Mouse (Mus musculus) WW6 (cell line): ENCODE results near the gene AK157302.
A peak's percentile ranks its signal among the peaks of the same experiment; 100 is the strongest.
"Not testable (repeated sequence)": the region's sequence is repeated elsewhere in the genome, so short reads cannot be mapped to it uniquely, and the experiment has no call there.

Experiments used
- DNase-seq: peaks from one replicate; pipeline ENCODE4 v3.0.0-alpha.2; 2013; ENCODE audit warnings: low read depth, low spot score

AK157302 gene

GRCm38 (mm10) chr13:21495080-21495479 lies at the start of gene AK157302:
TSS of gene AK157302 (plus strand) at chr13:21495223.
- DNase-seq: no peak

DNA sequence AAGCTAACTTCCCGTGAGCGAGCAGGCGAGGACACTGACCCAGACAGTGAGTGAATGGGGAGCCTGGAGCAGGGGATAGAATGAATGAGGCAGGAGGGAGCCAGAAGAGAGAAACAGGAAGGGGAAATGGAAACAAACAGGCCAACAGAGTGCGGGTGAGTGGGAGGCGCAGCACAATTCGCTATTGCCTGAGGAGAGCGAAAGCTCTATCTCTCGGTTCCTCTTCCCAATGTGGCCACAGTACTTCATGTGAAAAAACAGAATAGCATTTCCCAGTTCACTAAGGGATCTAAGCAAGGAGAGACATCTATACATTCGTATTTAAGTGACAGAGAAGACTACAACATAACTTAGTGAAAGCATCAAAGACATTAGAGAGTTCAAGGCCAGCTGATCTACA lies 48.2 kb upstream of the AK157302 start:
- DNase-seq: no peak

GRCm38 (mm10) chr13:21447856-21448614 lies 47.0 kb upstream of the AK157302 start:
- DNase-seq: no peak

DNA sequence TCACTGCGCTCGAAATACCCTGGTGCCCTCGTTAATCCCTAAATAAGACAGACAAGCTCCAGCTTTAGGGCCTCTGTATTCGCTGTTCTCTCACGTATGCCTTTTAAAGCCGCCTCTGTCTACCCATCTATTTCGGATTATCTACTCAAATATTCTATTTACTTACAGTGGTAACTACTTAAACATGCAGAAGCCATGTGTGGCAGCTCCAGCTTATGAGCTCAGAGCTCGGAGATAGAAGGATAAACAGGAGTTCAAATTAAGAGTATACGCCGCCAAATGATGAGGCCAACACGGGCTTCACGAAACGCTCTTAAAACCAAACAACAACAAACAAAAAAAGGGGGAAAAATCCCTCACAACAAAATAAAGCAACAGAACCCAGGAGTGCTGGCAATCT lies 42.0 kb upstream of the AK157302 start:
- DNase-seq: no peak

GRCm38 (mm10) chr13:21453449-21453848 lies 41.6 kb upstream of the AK157302 start, which contains the start of gene Zscan26:
TSS of gene Zscan26 (minus strand) at chr13:21453730.
- peak; percentile 52 for DNase-seq

GRCm38 (mm10) chr13:21454133-21454532 lies 40.9 kb upstream of the AK157302 start:
- no peak for DNase-seq

DNA sequence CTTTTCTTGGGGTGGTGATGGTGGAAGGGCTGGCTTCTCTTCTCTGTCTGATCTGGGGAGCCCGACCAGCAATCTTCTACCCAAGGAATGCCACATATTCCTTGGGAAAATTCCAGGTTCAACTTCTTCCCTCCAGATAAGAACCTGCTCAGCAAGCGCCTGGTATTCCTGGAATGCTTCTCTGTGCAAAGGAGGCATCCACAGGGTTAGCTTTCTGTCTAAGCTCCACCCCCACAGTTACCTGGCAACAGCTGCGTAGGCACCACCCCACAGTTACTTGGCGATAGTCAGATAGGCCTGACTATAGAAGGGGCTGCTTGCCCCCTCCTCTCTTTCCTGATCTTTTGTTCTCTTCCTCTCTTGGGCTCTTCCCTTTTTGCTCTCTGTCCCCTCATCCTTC lies 38.7 kb upstream of the AK157302 start:
- DNase-seq: peak; percentile 42

GRCm38 (mm10) chr13:21462516-21462915 lies 32.5 kb upstream of the AK157302 start:
- DNase-seq: not testable (repeated sequence)

DNA sequence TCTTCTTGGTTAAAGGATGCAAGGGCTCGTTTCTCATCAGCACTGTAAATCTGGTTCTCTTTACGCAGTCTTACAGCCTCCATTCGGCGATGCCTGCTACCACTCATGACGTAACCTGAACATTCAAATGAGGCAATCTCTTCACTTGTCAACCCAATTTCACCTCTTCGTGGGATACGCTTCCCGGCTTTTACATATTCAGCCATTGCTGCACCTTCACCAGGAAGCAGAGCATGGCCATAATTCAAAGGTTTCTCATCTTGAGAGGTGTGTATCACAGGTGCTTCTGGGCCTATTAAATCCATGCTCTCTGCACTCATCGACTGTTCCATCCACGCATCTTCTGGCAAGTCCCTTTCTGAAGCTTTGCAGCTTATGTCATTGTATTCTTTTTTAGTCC lies 27.7 kb upstream of the AK157302 start:
- DNase-seq: no peak

GRCm38 (mm10) chr13:21468061-21469019 lies 26.7 kb upstream of the AK157302 start, which contains the start of gene Nkapl:
TSS of gene Nkapl (minus strand) at chr13:21468509.
- DNase-seq: peak; percentile 71

GRCm38 (mm10) chr13:21469097-21469496 lies 25.9 kb upstream of the AK157302 start:
- no peak for DNase-seq

DNA sequence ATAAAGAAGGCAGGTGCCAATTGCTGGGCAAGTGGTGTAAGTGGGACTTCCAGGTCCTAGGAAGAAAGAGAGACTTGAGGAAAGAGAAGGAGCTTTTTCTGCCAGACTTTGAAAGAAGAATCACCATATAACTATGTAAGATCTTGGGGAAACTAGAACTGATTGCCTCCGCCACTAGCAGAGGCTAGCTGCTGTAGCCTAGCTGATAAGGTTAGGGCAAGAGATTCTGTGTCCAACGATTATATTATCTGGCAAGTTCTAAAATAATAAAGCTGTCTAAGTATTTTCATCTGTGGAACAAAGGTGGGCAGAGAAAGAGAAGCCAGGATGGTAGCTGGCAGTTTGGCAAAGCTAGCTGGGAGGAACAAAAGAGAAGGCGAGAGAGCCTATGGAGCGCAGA lies 22.6 kb upstream of the AK157302 start:
- no peak for DNase-seq

GRCm38 (mm10) chr13:21478759-21479670 lies 16.0 kb upstream of the AK157302 start, which contains the start of the genes Zkscan4 and Gm10065:
TSS of gene Zkscan4 (plus strand) at chr13:21478907.
TSS of gene Gm10065 (minus strand) at chr13:21479441.
- DNase-seq: not testable (repeated sequence)

DNA sequence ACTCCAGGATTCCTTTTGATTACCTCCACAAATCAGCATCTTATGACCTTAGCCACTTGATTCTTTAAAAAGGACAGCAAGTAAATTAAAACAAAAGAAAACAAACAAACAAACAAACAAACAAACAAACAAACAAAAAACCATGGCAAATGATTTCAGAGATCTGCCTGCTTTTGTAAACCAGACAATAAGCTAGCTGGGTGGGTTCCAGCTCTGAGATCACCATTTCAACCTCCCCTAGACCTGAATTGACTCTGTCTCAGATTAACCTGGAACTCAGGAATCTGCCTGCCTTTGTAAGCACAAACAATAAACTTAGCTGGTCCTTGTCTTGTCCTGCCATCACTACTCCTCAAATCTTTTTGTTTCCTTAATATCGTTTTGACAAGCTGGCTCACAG lies 8.1 kb upstream of the AK157302 start:
- DNase-seq: no peak

DNA sequence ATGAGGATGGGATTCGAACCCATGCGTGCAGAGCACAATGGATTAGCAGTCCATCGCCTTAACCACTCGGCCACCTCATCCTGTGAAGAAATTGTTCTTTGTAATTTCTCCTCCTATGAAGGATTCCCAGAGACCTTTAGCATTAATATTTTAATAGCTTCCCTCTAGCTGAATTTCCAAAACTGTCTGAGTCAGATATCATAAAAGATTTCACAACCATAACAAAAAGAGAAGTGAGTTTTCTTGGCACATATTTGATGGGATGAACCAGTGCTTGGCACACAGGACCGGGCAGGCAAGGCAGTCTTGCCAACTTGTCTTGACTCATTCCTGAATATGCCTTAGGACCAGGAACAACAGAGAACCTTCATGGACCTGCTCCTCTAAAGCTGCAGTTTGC lies 2.2 kb upstream of the AK157302 start:
- no peak for DNase-seq

DNA sequence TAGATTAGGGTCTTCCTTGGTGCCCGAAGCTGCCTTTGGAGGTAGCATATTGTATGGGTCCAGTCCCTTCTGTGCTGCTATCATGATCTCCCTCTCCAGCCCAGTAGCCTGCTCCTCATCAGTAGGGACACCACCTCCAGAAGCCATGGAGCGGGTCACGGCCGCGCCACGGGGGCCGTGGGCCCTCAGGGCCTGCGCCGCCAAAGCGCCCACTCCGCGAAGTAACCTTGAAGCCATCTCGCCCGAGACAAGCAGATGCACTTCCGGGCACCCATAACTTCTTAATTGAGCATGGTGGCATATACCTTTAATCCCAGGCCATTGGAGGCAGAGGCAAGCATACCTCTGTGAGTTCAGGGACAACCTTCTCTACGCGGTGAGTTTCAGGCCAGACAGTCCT lies 6.2 kb downstream of the AK157302 start, which contains the start of gene Gm11273:
Gene Gm11273, minus strand, starts transcription at position 237 of the 400 bp plus-strand sequence.
- DNase-seq: not testable (repeated sequence)

GRCm38 (mm10) chr13:21502296-21502695 lies 7.3 kb downstream of the AK157302 start:
- DNase-seq: no peak

DNA sequence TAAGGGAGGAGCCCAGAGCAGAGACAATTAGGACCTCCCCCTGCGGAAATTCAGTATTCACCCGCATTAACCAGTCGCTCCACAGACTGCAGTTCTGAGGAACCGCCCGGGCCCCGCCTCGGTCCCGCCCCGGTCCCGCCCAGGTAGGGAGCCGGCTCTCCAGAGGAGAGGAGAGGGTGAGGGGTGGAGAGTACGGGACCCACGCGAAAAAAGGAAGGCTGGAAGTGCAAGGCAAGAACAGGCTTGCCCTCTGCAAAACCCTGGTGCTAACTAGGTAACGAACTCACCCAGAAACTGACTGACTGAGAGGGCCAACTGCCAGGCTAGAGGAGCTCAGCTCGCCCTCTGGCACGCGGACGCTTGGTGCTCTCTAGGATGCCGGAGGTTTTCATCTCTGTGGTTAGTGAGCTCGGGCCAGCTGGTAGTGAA lies 11.2 kb downstream of the AK157302 start:
- peak; percentile 82 for DNase-seq

- DNase-seq: no peak
Observed at GRCm38 (mm10) chr13:21530136-21530535, 35.1 kb downstream of the AK157302 start.

- DNase-seq: peak; percentile 67
Observed at GRCm38 (mm10) chr13:21530781-21531201, 35.8 kb downstream of the AK157302 start, which contains the start of gene Zkscan8. TSS of gene Zkscan8 (minus strand) at chr13:21531120.

- no peak for DNase-seq
Observed at GRCm38 (mm10) chr13:21542708-21543107, 47.7 kb downstream of the AK157302 start, which contains the start of gene Olfr1366. TSS of gene Olfr1366 (minus strand) at chr13:21542808.
